Mouse (Mus musculus): ENCODE data around the gene Ifitm5.

DNA sequence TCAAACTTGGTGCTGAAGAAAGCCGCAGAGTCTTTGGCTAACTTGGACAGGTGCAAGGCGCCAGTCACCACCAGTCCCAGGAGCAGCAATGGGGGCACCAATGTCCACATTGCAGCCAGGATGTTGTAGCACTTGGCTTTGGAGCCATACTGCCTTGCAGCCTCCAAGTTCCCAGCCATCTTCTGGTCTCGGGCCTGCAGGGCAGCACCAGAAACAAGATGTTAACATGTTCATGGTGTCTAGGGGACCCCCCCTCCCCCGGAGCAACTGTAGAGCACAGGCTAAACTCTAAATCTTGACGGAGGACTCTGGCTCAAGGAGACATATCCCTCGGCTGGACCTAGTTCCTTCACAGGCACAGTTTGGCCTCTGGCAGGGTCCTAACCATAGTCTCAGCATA, 836 bp downstream of the Ifitm5 start:
- TF ChIP-seq POLR2A (IDR thresholded peaks at IDR 0.05; ENCODE audit: borderline replicate concordance, insufficient read depth, low read length) (no peak), CTCF (IDR thresholded peaks at IDR 0.05; ENCODE audit: borderline replicate concordance, insufficient read depth, low read depth, low read length) (no peak)
